Mouse (Mus musculus) T-helper 2 cell (primary cell): ENCODE data around the gene 2610528A11Rik.
"Not testable (repeated sequence)": the region's sequence is repeated elsewhere in the genome, so short reads cannot be mapped to it uniquely, and the experiment has no call there.

Experiments used
- in situ Hi-C: fragments of 300-600 bp; cut with MboI, MseI; formaldehyde crosslinking; loops from one replicate; pipeline ENCODE4 v1.15.1; 2025; ENCODE audit warnings: high pct_unique_total_duplicates

Gene 2610528A11Rik

DNA sequence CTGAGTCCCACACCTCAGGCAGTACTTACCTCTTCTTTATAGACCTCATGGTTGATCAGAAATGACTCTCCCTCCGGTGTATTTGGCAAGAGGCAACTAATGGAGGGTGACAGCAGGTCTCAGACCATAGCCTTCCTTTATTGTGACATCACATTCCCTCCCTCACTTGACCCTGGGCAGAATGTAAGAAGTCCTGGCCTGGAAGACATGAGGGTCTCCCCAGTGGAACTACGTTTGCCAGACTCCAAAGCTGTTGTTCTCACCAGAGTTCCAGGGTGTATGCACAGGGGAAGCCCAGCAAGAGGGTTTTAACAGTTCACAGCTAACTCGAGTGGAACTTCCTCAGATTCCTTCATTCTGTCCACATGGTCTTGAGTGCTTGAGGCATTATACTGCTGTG, at the start of gene 2610528A11Rik:
2610528A11Rik (minus strand) TSS at position 101 of the 400 bp plus-strand sequence.
- in situ Hi-C loops = no loop called here

DNA sequence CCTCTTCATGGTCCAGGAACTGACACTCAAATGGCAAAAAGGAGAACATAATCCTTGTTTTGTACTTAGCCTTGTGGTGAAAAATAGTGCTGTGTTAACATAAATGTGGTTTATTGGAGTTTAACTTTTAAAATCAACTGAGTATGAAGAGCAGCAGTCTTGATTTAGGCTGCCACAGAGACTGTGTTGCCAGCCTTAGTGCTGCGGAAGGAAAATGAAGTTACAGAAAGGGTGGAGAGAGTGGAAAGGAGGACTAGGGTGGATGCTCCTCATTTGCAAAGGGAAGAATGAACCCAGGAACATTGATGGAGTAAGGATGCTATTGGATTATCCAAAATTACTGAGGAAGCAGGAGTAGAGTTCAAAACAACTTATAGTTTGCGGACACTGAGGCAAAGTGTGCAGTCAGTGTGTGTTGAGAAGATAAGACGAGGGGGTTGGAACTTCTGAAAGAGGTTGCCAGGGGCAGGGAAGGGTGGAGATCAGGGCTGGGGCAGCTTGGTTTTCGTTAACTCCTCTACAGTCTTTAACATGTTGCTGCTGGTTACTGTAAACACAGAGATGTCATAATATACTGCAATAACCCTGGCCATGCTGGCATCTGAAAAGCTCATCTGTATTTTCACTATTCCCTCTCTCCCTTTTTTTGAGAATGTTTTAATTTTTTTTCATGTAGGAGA, 49.6 kb upstream of the 2610528A11Rik start:
- in situ Hi-C loops = no loop called here

DNA sequence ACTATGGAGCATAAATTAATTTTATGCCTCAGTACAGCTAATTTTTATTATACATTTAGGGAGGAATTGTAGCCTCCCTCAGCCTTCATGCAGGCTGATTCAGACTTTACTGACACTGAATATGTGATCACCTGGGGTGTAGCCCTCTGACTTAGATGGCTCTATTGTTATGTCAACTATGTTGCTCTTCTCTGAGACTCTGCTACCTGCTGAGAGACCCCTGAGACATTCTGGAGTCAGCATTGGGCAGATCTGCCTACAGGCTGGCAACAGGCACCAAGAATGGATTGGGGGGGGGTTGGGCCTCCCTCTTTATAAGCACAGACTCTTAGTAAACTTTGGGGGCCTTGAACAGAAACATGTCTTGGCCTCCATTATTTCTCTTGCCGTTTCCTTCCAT, 40.6 kb upstream of the 2610528A11Rik start:
- in situ Hi-C loops = no loop called here

DNA sequence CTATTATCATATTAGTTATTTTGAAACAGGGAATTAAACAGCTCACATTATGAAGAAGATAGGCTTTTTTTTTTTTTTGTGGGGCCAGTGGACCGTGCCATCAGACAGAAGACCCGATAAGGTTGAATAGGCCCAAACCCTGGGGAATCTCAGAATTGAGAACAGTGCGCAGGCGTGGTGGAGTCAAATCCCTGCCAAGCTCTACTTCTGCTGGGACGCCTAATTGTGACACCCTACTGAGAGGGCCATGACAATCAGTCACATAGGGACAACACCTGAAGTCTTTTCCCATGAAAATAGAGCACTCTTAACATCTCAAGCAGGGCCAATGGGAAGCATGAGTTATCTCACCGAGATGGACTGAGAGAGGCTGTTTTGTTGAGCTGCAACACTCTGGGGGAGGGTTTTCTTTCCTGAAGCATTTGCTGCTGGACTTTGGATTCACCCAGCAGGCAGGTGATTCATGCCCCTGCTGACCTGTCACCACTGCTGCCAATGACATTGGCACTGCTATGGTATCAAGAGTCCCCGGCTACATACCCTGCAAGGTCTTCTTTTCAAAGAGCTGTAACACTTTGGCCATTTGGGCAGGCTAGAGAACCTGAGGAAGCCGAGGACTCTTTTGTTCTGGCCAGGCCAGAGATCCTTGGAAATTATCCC, 25.4 kb upstream of the 2610528A11Rik start:
- in situ Hi-C loops = no loop called here

DNA sequence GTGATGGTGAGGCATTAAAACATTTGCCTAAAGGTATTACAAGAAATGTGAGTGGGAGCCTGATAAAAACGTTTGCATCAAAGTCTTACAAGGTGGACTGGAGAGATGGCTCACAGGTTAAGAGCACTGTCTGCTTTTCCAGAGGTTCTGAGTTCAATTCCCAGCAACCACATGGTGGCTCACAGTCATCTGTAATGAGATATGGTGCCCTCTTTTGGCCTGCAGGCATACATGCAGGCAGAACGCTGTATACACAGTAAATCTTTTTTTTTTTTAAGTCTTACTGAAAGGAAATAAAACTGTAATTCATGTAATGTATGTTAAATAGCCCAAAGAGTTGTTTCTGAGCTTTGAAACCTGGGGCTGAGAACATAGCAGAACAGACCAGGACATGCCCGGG, 23.8 kb upstream of the 2610528A11Rik start:
- in situ Hi-C loops = not testable (repeated sequence)

DNA sequence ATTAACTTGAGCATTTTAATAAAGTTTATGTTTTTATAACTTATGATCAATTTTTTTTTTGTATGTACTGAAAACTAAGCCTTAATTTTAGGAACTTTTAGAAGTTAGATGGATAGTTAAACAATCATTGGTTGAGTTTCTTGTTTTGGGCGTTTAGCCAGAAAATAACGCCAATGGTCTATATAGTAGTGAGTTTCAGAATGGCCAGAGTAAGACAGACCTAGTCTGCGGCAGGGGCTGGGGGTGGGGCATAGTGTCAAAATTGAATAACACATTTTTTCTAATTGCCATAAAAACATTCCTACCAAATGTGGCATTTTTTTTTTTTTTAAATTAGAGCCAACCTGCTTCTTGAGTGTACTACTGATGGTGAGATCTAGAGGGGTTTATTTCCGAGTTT, 22.3 kb upstream of the 2610528A11Rik start:
- in situ Hi-C loops = no loop called here

DNA sequence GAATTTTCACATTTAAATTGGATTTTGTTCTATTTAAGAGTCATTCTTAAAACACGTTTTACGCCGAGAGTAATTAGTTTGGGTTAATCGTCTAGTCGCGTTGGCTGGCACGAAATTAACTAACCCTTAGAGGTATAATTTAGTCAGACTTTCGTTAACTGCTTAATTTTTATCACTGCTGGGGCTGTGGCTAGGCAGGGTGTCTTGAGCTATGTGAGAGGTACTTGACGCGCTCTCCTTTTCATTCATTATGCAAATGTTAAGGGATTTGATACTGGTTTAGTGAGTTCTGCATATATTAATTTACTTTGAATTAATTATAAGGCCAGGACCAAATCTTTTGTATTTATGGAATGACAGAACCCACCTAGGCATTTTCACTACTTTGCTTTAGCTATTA, 21.8 kb upstream of the 2610528A11Rik start:
- in situ Hi-C loops = no loop called here

DNA sequence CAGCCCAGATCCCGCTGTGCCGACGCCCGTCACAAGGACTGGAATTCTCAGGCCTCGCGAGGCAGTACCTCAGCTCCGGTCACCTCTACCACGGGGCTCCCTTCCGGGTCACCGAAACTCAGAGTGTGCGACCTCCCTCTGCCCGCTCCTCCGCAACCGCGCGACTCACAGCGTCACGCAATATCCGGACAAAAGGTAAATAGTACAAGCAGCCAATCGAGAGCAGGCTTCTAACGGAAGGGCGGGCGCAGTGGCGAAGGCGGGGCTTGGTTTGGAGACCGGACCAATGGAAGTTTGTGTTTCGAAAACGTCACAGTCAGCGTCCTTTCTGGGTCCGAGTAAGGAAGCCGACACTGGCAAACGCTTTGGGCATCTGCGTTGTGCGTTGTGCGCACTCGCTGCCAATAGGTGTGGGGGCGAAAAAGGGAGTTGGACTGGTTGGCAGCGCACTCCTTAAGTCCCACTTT, 21.3 kb upstream of the 2610528A11Rik start, which contains the start of gene Ghitm:
Ghitm (minus strand) TSS at position 146 of the 467 bp plus-strand sequence.
- in situ Hi-C loops = no loop called here

DNA sequence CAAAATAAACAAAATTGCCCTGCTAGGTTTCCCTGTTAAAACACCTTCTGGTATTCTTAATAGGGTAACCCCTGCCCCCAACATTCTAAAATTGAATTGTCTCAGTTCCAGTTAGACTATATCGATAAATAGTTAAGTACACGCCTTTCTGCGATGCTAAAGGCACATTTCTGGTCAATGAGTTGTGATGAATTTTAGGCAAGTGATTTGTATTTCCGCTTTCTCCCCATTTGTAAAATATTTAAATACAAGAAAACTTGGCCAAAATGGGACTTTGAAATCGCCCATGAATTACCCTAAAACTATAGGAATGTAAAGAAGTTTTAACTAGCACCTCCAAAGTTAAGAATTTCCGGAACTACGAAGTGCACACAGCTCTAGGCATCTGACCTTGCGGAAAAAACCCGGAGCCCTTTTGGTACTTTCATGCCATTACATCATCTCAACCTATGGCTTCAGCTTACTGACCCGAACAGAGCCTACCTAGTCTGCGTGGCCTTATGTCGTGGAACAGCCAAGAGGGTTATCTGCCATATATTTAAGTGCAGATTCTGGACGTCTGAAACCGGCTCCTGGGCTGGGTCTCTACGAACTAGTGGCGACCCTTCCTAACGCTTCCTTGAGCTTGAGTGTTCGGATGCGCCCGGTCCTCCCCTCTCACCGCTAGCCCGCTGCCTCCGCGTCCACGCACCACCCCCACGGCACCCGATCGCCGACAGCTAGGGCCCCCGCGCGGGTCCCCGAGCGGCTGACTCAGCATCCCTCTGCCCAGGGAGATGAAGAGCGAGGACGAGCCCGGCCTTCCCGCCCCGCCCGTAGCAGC, 20.7 kb upstream of the 2610528A11Rik start:
- in situ Hi-C loops = loop anchor here (5.0 kb wide), 1 partner anchor 272 kb away; no protein-coding TSS in a partner anchor

DNA sequence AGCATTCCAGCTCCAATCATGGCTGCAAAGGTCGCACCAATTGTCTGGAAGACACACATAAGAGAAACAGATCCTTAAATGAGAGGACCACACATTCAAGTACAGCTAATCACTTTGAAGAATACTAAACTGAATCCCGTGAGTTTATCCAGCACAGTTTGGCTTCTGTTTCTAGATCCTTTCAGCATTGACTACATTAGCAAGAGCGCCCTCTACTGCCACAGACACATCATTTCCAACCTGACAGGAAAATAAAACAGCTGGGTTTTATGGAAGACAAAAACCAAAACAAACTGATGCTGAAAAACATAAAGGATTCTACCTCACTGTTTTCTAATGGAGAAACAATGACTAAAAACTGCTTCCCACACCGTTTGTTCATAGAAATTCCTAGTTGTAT, 13.8 kb upstream of the 2610528A11Rik start:
- in situ Hi-C loops = loop anchor here (10.0 kb wide), 1 partner anchor 173 kb away; no protein-coding TSS in a partner anchor

DNA sequence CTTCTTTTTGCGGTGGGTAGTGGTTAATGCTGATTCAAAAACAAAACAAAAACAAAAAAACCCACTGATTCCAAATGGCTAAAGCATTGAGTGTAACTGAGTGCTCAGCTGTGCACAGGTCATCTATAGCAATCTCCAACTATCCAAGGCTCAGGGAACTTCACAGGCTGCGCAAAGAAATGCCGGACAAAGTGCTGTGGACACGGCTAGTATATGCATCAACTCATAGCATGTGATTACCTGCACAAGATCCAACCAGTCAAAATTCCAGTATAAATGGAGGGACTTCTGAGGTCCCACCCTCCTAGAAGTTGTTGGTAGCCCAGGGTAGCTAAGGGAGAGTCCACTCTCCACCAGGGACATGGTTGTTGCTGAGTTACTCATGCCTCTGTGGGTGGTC, 5.4 kb upstream of the 2610528A11Rik start:
- in situ Hi-C loops = no loop called here

DNA sequence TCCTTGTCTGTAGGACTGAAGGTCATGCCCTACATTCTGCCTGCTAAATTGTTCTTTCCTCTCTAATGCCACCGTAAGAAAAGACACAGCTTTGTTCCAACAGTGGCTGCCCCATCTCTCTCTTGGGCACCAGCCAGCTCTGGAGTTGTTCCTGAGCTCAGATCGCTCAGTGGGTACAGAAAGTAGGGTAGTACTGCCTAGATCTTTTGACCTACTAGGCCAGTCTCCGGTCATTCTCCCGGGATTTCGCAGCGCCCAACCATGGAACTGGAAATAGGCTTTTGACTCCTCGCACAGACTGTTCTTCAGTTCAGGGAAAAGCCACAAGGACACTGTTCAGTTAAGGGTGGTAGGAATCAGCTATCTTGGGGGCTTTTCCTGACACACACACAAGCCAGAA, 891 bp downstream of the 2610528A11Rik start:
- in situ Hi-C loops = no loop called here

DNA sequence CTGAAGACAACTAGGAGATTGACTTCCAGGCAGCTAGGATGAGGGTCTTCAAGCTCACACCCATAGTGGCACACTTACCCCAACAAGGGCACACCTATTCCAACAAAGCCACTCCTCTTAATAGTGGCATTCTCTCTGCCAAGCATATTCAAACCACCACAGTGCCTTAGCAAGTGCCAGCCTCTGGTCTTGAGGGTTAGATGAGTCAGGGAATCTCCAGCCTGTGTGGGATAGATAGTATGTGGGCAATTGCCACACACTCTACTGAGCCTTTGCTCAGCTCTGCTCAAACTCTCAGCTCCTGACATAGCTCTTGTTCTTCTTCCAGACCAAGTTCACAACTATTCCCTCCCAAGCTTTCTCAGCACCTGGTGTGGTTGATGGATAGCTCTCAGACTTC, 2.5 kb downstream of the 2610528A11Rik start:
- in situ Hi-C loops = no loop called here

DNA sequence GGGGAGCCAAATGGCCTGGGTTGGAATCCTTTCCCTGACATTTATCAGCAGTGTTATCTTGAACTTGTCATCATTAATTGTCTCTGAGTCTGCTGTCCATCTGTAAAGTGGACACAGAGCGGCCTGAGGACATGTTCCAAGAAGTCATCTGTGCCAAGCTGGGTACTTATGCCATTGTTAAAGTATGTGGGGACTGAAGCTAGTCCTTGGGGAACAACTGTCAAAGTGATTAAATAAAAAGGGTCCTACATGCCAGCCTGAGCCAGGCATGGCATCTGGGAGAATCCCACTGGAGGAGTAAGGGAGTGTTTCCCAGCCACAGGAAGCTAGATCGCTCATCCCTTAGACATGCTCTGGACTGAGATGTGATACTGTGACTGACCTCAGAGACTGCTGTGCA, 3.4 kb downstream of the 2610528A11Rik start:
- in situ Hi-C loops = no loop called here

DNA sequence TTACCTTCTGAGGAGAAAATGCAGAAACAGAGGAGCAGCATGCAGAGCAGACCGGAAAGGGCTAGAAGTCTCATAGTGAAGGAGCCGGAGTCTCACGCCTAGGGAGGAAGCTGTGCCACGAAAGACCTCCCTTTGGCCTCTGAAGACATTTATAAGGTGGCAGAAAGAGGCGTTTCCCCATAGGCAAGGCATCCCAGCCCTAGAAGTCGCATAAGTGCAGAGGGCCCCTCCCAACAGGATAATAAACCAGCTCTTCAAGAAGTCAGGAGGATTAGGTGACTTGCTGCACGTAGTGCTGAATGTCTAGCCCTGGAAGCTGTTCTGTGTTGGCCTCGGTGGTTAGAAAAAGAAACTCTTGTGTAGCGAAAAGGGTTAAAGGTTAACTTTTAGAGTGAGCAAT, 3.8 kb downstream of the 2610528A11Rik start:
- in situ Hi-C loops = no loop called here

DNA sequence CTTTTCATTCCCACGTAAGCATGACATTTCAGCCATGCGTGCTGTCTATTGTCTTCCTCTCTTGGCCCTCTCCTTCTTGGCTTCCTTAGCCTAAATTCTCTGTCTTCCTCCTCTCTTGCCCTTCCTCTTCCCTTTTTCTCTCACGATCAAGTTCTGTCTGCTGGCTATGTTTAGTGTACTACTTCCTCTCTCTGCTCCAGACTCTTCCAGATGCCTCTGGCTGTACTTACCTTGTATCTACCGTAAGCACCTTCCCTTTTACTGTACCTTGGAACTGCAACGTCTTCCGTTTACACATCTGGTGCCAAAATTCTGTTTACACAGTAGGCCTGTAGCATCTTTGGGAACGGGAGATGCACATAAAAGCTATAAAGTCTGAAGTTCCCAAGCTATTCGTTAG, 4.4 kb downstream of the 2610528A11Rik start:
- in situ Hi-C loops = no loop called here

DNA sequence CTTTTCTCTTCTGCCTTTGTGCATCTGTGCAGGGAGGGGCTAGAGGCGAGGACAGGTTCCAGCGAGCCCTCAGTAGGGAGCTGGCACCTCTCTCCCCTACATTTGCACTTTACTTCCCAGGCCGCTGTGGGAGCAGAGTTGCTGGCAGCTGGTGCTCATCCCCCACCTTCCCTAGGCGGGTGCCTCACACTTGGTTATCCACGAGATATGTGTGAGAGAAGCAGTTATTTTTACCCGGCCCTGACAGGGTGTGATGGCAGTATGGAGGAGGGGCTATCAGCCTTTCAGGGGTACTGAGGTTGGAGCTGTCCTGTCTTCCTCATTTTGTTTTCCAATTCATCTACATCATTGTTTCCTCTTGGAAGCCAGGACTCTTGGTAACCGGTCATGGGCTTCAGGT, 8.0 kb downstream of the 2610528A11Rik start:
- in situ Hi-C loops = no loop called here

DNA sequence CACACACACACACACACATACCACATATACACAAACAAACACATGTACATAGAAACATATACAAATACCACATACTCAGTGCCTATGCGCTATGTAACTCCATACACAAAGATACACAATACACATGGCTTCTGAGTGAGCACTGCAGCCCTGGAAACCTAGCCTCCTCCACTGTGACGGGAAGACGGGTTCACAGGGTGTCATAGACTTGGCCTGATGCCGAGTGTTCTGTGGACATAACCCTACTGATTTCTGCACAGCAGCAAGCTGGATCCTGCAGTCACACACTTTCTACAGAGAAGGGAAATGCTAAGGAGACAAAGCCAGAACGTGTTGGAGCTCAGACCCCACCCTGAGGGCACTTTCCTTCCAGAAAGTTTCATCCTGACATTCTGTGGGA, 9.1 kb downstream of the 2610528A11Rik start:
- in situ Hi-C loops = no loop called here

DNA sequence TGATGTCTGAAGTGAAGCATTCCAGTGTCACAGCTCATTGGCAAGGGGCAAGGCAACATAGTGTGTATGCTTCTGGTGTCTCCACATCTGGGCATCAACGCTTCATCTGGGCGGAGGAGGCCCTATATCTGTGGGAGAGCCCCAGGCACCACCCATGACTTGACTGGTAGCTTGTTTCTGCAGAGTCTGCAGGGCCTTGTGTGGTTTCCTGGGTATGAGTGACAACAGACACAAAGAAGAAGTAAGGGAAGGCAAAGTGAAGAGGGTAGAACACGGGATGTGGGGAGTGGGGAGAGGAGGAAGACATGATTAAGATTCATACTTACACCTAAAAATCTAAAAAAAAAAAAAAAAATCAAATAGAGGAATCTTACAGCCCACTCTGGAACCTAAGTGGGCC, 11.3 kb downstream of the 2610528A11Rik start:
- in situ Hi-C loops = no loop called here

DNA sequence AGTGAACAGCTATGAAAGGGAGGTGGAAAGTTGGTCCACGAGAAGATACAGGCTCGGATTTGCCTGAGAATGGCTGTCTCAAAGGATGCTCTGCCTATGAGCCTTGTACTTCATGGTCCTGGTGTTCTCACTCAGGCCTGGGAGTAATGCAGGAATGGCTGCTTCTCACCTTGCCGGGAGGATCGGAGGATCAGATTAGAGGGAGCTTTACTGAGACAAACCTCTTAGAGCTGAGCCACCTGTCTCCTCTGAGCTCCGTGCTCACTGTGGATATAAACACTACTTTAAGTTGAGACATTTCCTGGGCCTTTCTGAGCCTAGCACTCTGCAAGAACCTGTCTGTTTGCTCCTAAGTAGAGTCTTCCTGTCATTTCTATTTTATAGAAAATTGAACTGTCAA, 12.3 kb downstream of the 2610528A11Rik start:
- in situ Hi-C loops = no loop called here

DNA sequence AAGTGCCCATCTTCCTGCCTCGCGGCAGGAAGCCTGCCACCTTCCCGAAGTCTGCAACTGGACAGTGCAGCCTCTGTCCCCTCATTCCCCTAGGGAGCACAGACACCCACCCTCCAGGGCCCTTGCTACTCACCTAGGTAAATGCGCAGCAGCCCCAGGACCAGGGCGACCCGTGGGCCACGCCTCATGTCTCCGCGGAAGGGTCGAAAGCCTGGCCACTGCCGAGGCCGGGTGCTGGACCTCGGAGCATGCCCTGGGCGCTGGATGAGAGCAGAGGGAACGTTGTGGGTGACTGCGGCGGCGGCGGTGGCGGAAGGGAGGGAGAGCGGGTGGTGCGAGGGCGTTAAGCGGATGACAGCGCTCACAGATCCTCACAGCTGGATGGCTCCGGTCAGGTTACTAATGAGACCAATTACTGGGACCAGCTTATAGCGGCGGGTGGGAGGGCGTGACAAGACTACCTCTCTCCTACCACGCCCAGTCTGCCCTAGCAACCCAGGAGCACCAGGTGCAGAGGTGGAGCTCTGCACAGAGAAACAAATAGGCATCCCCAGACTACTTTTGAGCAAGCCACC, 15.8 kb downstream of the 2610528A11Rik start, which contains the start of gene Cdhr1:
Cdhr1 (minus strand) TSS at position 392 of the 575 bp plus-strand sequence.
- in situ Hi-C loops = no loop called here

DNA sequence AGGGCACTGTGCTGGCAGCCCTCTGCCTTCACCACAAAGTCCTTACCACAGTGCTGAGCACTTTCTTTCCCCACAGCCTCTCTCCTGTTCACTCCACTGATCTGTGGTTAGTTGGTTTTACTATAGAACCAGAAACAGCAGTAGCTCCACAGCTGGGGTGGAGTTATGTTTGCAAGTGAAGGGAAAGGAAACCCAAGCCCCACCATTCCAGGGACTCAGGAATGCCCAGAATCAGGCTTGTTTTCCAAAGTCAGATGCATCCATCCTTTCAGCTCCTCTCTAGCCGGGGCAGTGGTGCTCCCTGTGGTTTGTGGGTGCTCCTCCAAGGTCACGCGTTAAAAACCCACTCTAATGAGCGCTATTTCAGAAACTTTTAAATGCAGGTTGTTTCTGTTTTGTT, 18.3 kb downstream of the 2610528A11Rik start:
- in situ Hi-C loops = no loop called here
